Mouse (Mus musculus) embryo, embryonic 9.5 days (tissue): ENCODE measurements around the gene St6galnac3.

Source experiments
- DNase-seq: peaks from one replicate; pipeline ENCODE4 v3.0.0-alpha.2; 2017; ENCODE audit errors: extremely low spot score

Gene St6galnac3

GRCm38 (mm10) chr3:153354186-153354987 lies 370.6 kb downstream of the St6galnac3 start:
- DNase-seq: no peak

GRCm38 (mm10) chr3:153353313-153354103 lies 371.5 kb downstream of the St6galnac3 start:
- no peak for DNase-seq

- DNase-seq: no peak
These were observed 375.0 kb downstream of the St6galnac3 start for GRCm38 (mm10) chr3:153349981-153350380.

GRCm38 (mm10) chr3:153348797-153349465 lies 376.0 kb downstream of the St6galnac3 start:
- no peak for DNase-seq

- DNase-seq: no peak
These were observed 380.0 kb downstream of the St6galnac3 start for GRCm38 (mm10) chr3:153344979-153345378.

DNA sequence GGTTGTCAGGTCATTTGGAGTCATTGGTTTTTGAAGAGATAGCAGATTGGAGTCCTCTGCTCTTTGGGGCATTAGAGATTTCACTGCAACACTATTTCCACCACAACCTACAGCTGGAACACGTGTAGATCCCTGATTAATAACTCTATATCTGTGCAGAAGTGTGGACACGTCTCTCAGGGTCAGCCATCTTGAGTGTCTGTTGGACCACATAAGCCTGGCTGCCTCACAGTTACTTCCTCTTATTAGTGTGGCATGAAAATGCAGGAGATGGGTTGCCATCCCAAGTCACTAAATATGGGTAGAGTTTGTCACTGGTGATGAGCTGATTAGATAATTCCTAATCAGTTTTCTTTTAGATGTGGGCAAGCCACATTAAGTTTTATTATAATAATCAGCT lies 385.0 kb downstream of the St6galnac3 start:
- no peak for DNase-seq

GRCm38 (mm10) chr3:153339091-153339490 lies 385.9 kb downstream of the St6galnac3 start:
- no peak for DNase-seq

DNA sequence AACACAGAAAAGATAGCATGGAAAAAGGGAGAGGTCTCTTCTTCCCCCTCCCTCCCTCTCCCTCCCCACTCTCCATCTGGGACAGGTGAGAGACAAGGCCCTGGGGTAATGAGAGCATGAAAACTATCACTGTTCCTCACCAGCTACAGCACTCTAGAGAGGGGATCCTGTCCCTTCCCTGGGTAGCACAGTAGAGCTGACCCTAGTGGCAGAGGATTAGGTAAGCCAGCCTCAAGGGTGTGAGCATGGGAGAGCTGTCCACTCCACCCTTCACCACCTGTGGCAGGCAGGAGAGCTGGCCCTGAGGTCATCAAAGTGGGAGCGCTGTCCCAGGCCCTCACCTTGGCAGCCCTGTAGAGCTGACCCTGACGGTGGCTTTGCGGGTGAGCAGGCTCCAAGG lies 387.2 kb downstream of the St6galnac3 start:
- DNase-seq: no peak

DNA sequence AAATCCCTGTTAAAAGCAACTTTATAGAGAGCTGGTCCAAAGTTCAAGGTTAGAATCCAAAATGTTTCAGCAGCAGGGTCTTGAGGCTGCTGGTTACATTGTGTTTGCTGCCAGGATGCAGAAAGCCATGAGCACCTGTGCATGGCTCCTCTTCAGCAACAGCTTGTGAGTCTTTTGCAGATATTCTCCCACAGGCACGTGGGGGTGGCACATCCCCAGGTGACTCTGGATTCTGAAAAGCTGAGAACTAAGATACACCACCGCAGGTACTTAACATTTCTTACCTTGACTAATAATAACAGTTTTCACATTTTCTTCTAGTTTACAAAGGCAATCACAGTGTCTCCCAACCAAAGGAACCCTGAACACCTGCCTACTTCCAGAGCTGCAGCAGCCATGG lies 387.8 kb downstream of the St6galnac3 start:
- no peak for DNase-seq

- no peak for DNase-seq
These were observed 390.7 kb downstream of the St6galnac3 start for GRCm38 (mm10) chr3:153334152-153334825.

- DNase-seq: no peak
These were observed 400.7 kb downstream of the St6galnac3 start for GRCm38 (mm10) chr3:153324307-153324706.

GRCm38 (mm10) chr3:153323446-153323845 lies 401.5 kb downstream of the St6galnac3 start:
- no peak for DNase-seq

DNA sequence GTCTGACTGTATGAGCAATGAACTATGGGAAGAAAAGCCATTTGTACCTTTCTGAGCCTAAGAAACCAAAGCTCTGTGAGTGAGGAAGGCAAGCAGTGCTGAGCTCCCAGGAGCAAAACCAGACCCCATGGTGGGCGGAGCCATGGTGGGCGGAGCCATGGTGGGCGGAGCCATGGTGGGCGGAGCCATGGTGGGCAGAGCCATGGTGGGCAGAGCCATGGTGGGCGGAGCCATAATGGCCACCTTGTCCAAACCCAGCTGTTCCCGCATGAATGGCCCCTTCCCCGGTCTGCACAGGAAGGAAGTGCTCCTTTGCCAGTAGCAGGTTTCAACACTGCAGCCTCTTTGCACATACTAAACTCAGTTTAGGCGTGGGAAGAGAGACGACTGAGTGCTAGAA lies 411.4 kb downstream of the St6galnac3 start:
- DNase-seq: no peak

GRCm38 (mm10) chr3:153313167-153313566 lies 411.8 kb downstream of the St6galnac3 start:
- no peak for DNase-seq

DNA sequence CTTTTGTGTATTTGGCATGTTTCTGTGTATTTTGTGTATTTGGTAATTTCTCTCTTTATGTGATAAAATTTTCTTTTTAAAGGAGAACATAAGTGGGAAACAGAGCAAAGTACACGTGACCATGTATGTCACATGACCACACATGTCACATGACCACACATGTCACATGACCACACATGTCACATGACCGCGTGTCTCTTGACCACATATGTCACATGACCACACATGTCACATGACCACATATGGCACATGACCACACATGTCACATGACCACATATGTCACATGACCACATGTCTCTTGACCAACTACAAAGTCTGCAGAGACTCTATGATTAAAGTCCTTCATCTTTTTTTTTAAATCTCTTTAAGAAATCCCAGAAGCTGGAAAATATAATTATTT lies 413.0 kb downstream of the St6galnac3 start:
- DNase-seq: no peak

DNA sequence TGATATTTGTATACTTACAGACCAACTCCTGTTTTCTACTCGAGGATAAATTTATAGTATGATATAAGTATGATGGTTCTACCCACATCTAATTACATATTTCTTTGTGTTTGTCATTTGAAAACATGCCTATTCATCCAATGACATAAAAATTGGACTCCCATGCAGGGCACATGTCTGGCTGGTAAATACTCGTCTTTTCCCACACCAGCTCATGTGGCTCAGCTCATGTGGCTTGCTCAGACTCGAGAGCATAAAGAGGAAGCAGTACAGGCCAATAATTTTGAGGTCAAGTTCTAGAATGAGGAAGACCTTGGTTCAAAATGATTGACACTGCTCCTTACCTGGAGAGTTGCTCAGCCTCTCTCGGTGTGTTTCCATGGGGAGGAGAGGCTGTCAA lies 416.6 kb downstream of the St6galnac3 start:
- no peak for DNase-seq

DNA sequence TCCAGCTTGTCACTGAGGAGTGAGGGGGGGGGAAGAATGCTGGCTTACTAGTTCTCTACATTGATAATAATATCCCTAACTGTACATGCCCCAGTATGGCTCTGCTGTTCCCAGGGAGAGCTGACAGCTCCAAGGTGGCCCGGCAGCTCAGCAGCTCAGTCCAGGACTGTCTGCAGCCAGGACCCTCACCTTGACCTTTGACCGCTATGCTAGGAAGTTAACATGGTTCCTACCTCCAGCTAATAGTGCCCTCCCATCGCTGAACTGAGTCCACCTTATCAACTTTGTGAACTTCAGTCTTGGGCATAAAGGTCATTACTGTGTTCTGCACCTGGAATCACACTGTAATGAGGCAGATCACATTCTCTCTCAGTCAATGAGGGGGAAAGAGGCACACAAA lies 419.8 kb downstream of the St6galnac3 start:
- DNase-seq: no peak

DNA sequence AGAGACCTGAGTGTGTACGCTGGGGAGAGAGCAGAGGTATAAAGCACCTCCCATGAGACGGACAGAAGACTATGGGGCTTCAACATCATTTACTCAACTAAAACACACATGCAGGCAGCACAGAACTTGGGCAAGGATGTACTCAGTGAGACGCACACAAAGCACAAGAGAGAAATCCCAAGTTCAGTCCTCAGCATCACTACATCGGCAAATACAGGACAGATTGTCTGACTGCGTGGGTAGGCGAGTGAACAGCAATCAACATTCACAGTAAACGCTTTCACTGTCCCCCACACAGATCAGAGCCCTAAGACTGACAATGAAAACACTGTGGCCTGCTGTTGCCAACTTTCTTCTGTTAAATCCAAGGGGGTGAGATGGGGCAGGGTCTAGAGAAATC lies 422.6 kb downstream of the St6galnac3 start:
- DNase-seq: no peak

- no peak for DNase-seq
These were observed 428.5 kb downstream of the St6galnac3 start for GRCm38 (mm10) chr3:153296375-153297068.

- no peak for DNase-seq
These were observed 432.1 kb downstream of the St6galnac3 start for GRCm38 (mm10) chr3:153292853-153293252.

GRCm38 (mm10) chr3:153292363-153292762 lies 432.6 kb downstream of the St6galnac3 start:
- no peak for DNase-seq
